Mouse (Mus musculus): ENCODE measurements at regions not wholly inside any gene's neighbourhood (a gene's known extent, or its start where the extent isn't known, plus 50 kb on each side); places are given as distances from the start of the nearest gene placed in this dataset.

DNA sequence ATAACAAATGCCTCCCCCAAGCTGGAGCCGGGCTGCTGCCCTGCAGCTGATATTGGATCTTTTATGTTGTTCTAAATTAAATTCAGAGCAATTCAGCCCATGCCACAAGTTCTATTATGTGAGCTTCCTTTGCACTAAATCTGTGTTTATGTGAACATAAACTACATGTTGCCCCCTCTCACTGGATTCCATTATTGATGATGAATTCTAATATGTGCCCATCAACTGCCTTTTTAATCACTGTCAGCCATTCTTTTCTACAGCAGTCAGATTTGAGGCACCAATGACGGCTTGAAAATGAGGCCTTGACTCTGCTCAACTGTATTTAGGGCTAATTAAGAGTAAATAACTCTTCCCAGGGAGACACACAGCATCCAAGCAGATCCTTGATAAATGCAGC lies 172.1 kb upstream of the Serpine2 start:
- ATAC-seq (replicated peaks; ENCODE audit: low FRiP score, poor library complexity, severe bottlenecking): no peak

DNA sequence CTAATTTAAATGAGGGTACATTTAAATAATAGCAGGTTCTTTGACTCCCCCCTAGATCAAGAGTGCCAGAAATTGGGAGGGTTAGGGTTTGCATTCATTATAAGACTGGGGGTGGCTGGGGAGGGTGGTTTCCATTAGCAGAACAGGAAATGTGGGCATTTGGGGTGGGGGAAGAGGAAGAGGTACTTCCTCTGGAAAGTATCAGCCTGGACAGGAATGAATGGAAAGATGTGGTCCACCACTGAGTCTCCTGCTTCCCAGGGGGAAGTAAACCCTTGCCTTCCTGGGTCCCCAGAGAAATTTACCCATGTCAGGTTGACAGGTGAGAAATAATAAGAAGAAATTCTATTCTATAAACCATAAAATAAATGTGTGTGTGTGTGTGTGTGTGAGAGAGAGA lies 171.5 kb upstream of the Serpine2 start:
- no peak for ATAC-seq (replicated peaks; ENCODE audit: low FRiP score, poor library complexity, severe bottlenecking)

- peak; percentile 32; the same call in 1 of the 2 replicates for ATAC-seq (replicated peaks; ENCODE audit: low FRiP score, poor library complexity, severe bottlenecking)
Measured at GRCm38 (mm10) chr1:80030635-80031034, 169.7 kb upstream of the Serpine2 start.

- ATAC-seq (replicated peaks; ENCODE audit: low FRiP score, poor library complexity, severe bottlenecking): peak; percentile 92
Measured at GRCm38 (mm10) chr1:80030224-80030623, 169.2 kb upstream of the Serpine2 start.

- ATAC-seq (replicated peaks; ENCODE audit: low FRiP score, poor library complexity, severe bottlenecking): no peak
Measured at GRCm38 (mm10) chr1:80025863-80026616, 165.1 kb upstream of the Serpine2 start.

DNA sequence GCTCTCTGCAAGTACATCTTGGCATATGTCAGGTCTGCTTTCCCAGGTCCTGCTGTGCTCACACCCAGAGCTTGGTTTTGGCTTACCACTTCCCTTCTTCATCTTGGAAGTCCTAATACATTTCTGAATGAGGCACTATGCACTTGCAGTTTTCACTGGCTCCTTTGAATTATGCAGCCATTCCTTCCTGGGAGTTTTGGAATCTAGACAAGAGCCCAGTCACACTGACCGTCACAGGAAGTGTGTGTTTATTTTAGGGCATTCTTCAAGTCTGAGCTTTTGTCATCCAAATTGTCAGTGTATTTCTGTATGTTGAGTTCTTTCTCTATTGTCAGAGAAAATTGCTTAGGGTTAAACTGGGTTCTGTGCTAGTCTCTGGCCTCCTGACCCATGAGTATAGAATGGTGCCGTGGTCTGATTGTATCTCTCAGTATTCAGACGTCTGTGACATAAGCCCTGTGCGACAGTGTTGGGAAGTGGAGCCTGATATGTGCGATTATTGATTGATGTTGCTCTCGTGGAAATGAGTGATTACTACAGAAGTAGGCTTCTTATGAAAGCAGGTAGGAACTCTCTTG lies 162.6 kb upstream of the Serpine2 start:
- ATAC-seq (replicated peaks; ENCODE audit: low FRiP score, poor library complexity, severe bottlenecking): no peak

DNA sequence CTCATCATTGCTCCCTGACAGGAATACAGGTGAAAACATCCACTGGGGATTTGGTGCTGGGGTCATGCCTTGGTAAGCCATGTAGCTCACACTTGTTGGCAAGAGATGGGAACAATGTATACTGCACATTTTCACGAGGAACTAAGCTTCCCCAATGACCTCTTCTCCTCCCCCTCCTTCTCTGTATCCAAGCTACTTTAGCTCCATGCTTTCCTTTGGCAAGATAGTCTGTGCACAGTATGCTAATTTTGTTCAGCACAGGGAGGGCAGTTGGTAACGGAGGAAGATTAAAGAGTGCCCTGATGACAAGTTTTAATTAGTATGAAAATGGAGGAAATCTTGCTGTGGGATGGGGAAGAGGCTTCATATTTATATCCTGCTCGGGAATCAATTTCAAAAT lies 160.9 kb upstream of the Serpine2 start:
- ATAC-seq (replicated peaks; ENCODE audit: low FRiP score, poor library complexity, severe bottlenecking): no peak

GRCm38 (mm10) chr1:80018391-80019065 lies 157.5 kb upstream of the Serpine2 start:
- no peak for ATAC-seq (replicated peaks; ENCODE audit: low FRiP score, poor library complexity, severe bottlenecking)

- no peak for ATAC-seq (replicated peaks; ENCODE audit: low FRiP score, poor library complexity, severe bottlenecking)
Measured at GRCm38 (mm10) chr1:80015474-80015873, 154.5 kb upstream of the Serpine2 start.

DNA sequence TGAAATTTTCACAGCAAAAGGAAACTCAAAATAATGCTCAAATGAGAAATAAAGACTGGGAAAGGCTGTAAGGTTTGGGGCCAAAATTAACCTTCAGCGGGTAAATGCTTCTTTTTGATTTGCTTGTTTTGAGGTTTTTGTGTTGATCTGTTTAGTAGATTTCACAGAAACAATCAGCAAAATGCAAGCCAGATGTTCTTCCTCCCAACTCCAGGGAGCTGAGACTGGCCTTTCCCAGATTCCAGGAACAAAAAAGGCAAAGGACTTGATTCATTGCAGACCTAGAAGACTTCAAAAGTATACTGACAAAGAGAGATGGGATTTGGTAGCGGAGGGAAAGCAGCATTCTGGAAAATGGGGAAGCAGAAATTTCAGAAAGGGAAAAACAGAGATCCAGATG lies 153.6 kb upstream of the Serpine2 start:
- no peak for ATAC-seq (replicated peaks; ENCODE audit: low FRiP score, poor library complexity, severe bottlenecking)

DNA sequence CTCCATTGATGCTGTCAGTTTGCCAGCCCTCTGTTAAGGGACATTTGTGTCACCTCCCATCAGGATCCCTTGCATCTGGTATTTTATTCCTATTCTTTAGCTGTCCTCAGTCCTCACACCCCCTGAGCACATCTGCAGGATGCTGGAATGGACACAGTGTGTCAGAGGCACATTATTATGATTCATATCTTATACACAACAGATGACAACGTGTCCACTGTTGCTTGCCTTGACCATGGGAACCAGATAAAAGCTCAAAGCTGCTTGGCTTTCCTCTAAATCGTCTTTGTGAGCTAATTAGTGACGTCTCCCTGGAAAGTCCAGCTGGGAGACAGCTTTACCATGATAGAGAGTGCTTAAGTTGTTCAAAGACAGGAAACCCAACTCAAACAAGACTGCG lies 149.7 kb upstream of the Serpine2 start:
- ATAC-seq (replicated peaks; ENCODE audit: low FRiP score, poor library complexity, severe bottlenecking): no peak

- peak; percentile 96 for ATAC-seq (replicated peaks; ENCODE audit: low FRiP score, poor library complexity, severe bottlenecking)
Measured at GRCm38 (mm10) chr1:79999081-79999480, 138.1 kb upstream of the Serpine2 start.

DNA sequence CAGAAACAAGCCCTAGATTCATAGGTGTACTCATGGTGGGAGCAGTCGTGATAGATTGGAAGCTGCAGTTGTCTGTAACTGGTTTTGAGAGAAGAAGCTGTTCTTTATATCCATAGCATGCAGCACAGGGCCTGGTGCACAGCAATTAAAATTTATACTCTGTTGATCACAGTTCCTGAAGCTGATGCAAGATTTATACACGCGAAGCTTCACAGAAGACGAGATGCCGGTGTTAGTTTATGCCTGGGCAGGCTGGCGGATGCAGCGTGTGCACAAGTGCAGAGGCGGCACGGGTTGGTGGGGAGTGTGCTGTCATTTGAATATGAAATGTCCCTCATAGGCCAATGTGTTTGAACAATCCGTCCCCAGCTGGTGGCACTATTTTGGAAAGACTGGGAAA lies 136.9 kb upstream of the Serpine2 start:
- no peak for ATAC-seq (replicated peaks; ENCODE audit: low FRiP score, poor library complexity, severe bottlenecking)

DNA sequence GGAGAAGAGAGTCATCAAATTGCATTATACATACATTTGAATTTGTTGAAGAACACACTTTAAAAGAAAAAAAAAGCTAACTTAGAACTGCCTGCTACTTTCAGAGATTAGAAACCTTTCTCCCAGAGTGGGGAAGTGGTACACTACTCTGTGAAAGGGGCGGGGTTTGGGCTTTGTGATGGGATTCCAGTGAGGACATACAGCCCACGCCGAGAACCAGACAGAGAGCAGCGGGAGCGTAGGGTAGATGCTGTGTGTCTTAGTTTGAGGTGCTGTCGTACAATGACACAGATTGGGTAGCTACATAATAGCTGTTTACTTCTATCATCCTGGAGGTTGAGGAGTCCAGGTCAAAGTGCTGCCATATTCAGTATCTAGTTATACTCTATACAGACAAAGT lies 136.5 kb upstream of the Serpine2 start:
- ATAC-seq (replicated peaks; ENCODE audit: low FRiP score, poor library complexity, severe bottlenecking): no peak

- ATAC-seq (replicated peaks; ENCODE audit: low FRiP score, poor library complexity, severe bottlenecking): no peak
Measured at GRCm38 (mm10) chr1:79984721-79985120, 123.7 kb upstream of the Serpine2 start.

DNA sequence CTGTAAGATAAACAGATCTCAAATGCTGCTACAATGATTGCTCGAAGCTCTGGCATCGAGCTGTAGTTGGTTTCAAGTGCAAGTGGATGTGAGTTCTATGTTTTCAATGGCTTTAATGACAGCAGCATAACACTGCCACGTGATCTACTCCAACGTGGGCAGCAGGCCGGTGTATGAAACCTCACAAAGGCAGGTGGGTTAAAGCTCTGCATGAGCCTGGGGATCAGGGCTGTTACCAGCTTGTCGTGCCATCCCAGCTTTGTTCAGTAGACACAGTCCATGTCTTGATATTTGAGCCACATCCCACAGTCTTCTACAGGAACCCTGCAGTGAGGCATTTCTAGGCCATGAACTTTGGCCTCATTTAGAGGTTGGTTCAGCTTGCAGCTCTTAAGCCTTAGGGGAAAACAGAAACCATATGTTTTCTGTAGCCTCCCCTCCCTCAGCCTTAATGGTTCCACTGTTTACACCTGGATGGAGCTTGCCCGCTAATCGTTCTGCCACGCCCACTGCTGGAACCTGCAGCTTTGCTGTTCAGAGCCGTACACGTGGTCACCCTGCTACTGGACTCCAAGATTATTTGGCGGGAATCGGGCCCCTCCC lies 121.8 kb upstream of the Serpine2 start:
- ATAC-seq (replicated peaks; ENCODE audit: low FRiP score, poor library complexity, severe bottlenecking): no peak

DNA sequence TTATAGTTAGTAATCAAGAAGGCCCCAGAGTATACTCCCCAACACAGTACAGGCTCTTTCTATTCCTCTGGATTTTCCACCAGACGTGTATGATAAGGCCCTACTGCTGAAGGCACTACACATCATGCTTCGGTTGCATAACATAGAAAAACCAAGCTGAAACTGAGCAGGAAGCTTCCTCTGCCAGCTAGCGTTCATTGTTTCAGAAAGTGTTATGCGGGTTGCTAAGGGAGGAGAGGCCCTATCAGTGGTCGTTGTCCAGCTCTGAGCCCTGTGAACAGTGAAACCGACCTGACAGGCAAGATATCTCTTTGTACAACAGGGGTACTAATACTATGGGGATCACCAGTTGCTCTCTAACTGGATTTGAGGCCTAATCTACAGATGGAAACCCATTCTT lies 118.9 kb upstream of the Serpine2 start:
- ATAC-seq (replicated peaks; ENCODE audit: low FRiP score, poor library complexity, severe bottlenecking): no peak

- ATAC-seq (replicated peaks; ENCODE audit: low FRiP score, poor library complexity, severe bottlenecking): no peak
Measured at GRCm38 (mm10) chr1:79978156-79978555, 117.2 kb upstream of the Serpine2 start.

DNA sequence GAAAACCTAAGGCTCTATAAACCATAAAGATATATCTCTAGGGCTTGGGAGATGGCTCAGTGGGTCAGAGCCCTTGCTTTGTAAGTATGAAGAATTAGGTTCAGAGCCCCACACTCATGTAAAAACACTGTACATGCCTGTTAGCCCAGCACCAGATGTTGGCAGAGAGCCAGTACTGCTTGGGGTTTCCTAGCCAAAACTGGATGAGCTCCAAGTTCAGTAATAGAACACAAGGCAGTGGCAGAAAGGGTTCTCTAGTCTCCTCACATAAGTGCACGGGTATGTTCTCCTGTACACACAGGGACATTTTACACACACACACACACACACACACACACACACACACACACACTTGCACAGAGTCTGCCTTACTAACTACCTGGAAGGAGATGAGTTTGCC lies 95.1 kb upstream of the Serpine2 start:
- ATAC-seq (replicated peaks; ENCODE audit: low FRiP score, poor library complexity, severe bottlenecking): no peak

GRCm38 (mm10) chr1:79944231-79944630 lies 83.3 kb upstream of the Serpine2 start:
- no peak for ATAC-seq (replicated peaks; ENCODE audit: low FRiP score, poor library complexity, severe bottlenecking)

- ATAC-seq (replicated peaks; ENCODE audit: low FRiP score, poor library complexity, severe bottlenecking): no peak
Measured at GRCm38 (mm10) chr1:79932435-79932834, 71.5 kb upstream of the Serpine2 start.
